Mouse (Mus musculus): ENCODE measurements at regions not wholly inside any gene's neighbourhood (a gene's known extent, or its start where the extent isn't known, plus 50 kb on each side); places are given as distances from the start of the nearest gene placed in this dataset.

DNA sequence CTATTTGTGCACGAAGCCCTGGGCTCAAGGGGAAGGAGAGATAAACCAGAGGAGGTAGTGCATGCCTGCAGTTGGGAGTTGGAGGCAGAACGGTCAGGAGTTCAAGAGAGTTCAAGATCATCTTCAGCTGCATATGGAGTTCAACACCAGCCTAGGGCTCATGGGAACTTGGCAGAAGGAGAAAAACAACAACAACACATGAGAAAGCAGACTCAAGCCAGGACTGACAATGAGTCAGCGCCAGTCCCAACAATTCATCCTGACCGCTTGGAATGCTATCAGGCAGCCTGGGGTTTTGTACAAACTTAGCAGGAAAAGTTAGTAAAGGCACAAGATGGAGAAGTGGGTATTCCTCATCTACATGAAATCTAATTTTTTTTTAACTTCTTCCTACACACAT is 86.6 kb upstream of the Klf9 start:
- TF ChIP-seq CTCF (IDR thresholded peaks at IDR 0.05; ENCODE audit: low read depth, low read length) = no peak
- no peak for TF ChIP-seq POLR2A (IDR thresholded peaks at IDR 0.05; ENCODE audit: extremely low read depth, insufficient read depth, low read length)
